18 mouse cellular contexts compared by ENCODE assay signal in the genomic region with DNA sequence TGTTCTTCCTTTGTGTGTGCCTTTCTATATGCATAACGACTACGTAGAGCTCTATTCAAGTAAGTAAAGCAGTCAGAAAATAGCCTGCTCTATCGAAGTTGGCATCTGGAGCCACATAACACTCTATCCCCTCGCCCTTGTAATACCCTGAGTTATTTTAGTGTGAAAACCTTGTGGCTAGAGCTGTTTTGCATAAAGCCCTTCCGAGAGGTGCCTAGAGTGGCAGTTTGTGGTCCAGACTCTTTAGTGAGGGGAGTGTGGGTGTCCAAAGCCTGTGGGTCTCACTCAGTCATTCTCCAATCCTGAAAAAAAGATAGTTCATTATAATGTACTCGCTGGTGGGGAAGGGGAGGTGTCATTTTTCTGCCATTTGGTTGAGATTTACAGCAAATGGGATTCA.
A peak's percentile ranks its signal among the peaks of the same experiment; 100 is the strongest.
DNase-seq lines count a peak whose midpoint lies in the region; ATAC-seq and TF ChIP-seq lines count a peak whose summit lies in the region.
"Had no signal": no experiment of that assay in that cellular context is flagged by ENCODE, and none has a peak within 500 bp of the region (broad histone marks: within the 10 kb centered on the region; RNA-seq: fewer than 3 reads in every experiment).

No protein-coding gene starts in this region.

- no peak for DNase-seq in embryonic facial prominence, embryonic 10.5 days (ENCODE audit: low spot score)
- no peak for DNase-seq in hindbrain, postnatal 0 days (ENCODE audit: low spot score)
- no peak for DNase-seq in neural tube, embryonic 11.5 days (ENCODE audit: low spot score)
- DNase-seq in neural tube, embryonic 10.5 days (ENCODE audit: extremely low spot score, low spot score) = no peak
- DNase-seq: cerebellum, adult 11 months; kidney, adult 11 months; layer of hippocampus, postnatal 36 days; liver; thymus, postnatal 14 days had no signal

- TF ChIP-seq CTCF in hindbrain, postnatal 0 days (IDR thresholded peaks at IDR 0.05; ENCODE audit: low read depth) = no peak
- no peak for TF ChIP-seq CTCF in intestine, postnatal 0 days (IDR thresholded peaks at IDR 0.05; ENCODE audit: low read depth)

- 0 out of 2 replicates have a peak overlapping the region, but pooled peaks have one; percentile 5 for H3K4me2 ChIP-seq in embryonic facial prominence, embryonic 13.5 days
- H3K4me2 ChIP-seq in hindbrain, embryonic 13.5 days = no peak overlapping the region
- H3K4me2 ChIP-seq in hindbrain, postnatal 0 days (ENCODE audit: low read depth, low read length) = no peak overlapping the region
- H3K4me2 ChIP-seq in neural tube, embryonic 11.5 days (ENCODE audit: low read depth) = no peak overlapping the region
- no peak overlapping the region for H3K4me2 ChIP-seq in intestine, postnatal 0 days (replicated peaks; ENCODE audit: low read depth)

- H3K27me3 ChIP-seq in embryonic facial prominence, embryonic 13.5 days = peaks cover 12% of the 10 kb centered on the region
- peaks cover 6% of the 10 kb centered on the region; the same call in 1 of the 2 replicates for H3K27me3 ChIP-seq in embryonic facial prominence, embryonic 10.5 days (replicated peaks; ENCODE audit: low read depth, poor library complexity, severe bottlenecking)
- peaks cover 5% of the 10 kb centered on the region; the same call in 1 of the 2 replicates for H3K27me3 ChIP-seq in hindbrain, embryonic 13.5 days
- no peaks in the 10 kb centered on the region for H3K27me3 ChIP-seq in hindbrain, postnatal 0 days (ENCODE audit: insufficient read depth, low read length)
- no peaks in the 10 kb centered on the region for H3K27me3 ChIP-seq in neural tube, embryonic 11.5 days (ENCODE audit: control insufficient read depth, insufficient read depth, low read length)
- no peaks in the 10 kb centered on the region for H3K27me3 ChIP-seq in intestine, postnatal 0 days (replicated peaks; ENCODE audit: control insufficient read depth, insufficient read depth, low read length)

- H3K36me3 ChIP-seq in embryonic facial prominence, embryonic 13.5 days = no peaks in the 10 kb centered on the region
- H3K36me3 ChIP-seq in embryonic facial prominence, embryonic 10.5 days (replicated peaks) = no peaks in the 10 kb centered on the region
- no peaks in the 10 kb centered on the region for H3K36me3 ChIP-seq in hindbrain, embryonic 13.5 days
- H3K36me3 ChIP-seq in hindbrain, postnatal 0 days (ENCODE audit: insufficient read depth, low read length) = no peaks in the 10 kb centered on the region
- no peaks in the 10 kb centered on the region for H3K36me3 ChIP-seq in neural tube, embryonic 11.5 days (ENCODE audit: control insufficient read depth, insufficient read depth, low read length)
- no peaks in the 10 kb centered on the region for H3K36me3 ChIP-seq in intestine, postnatal 0 days (ENCODE audit: control insufficient read depth, insufficient read depth)
- H3K36me3 ChIP-seq: G1E had no signal

- H3K4me1 ChIP-seq in embryonic facial prominence, embryonic 13.5 days = peaks cover 7% of the 10 kb centered on the region
- peaks cover 44% of the 10 kb centered on the region for H3K4me1 ChIP-seq in embryonic facial prominence, embryonic 10.5 days
- H3K4me1 ChIP-seq in hindbrain, embryonic 13.5 days (replicated peaks) = peaks cover 20% of the 10 kb centered on the region
- H3K4me1 ChIP-seq in hindbrain, postnatal 0 days (ENCODE audit: insufficient read depth, low read length) = no peaks in the 10 kb centered on the region
- peaks cover 16% of the 10 kb centered on the region for H3K4me1 ChIP-seq in neural tube, embryonic 11.5 days (ENCODE audit: control insufficient read depth, insufficient read depth, low read length)
- H3K4me1 ChIP-seq in intestine, postnatal 0 days (replicated peaks; ENCODE audit: control insufficient read depth, insufficient read depth, low read length) = no peaks in the 10 kb centered on the region

- H3K9me3 ChIP-seq in embryonic facial prominence, embryonic 13.5 days = no peaks in the 10 kb centered on the region
- no peaks in the 10 kb centered on the region for H3K9me3 ChIP-seq in embryonic facial prominence, embryonic 10.5 days
- no peaks in the 10 kb centered on the region for H3K9me3 ChIP-seq in hindbrain, embryonic 13.5 days
- H3K9me3 ChIP-seq in hindbrain, postnatal 0 days (ENCODE audit: low read length) = no peaks in the 10 kb centered on the region
- H3K9me3 ChIP-seq in neural tube, embryonic 11.5 days (ENCODE audit: control insufficient read depth, low read length) = no peaks in the 10 kb centered on the region
- H3K9me3 ChIP-seq in intestine, postnatal 0 days (ENCODE audit: control insufficient read depth) = no peaks in the 10 kb centered on the region
- H3K9me3 ChIP-seq: G1E had no signal

- 61% methylated on average over 6 of the region's 6 CpGs for WGBS in embryonic facial prominence, embryonic 13.5 days
- WGBS in embryonic facial prominence, embryonic 10.5 days = 70% methylated on average over 6 of the region's 6 CpGs
- WGBS in hindbrain, embryonic 13.5 days = 48% methylated on average over 6 of the region's 6 CpGs
- WGBS in hindbrain, postnatal 0 days = 43% methylated on average over 6 of the region's 6 CpGs
- WGBS in neural tube, embryonic 11.5 days = 58% methylated on average over 6 of the region's 6 CpGs
- WGBS in intestine, postnatal 0 days = 70% methylated on average over 6 of the region's 6 CpGs

- H3K27ac ChIP-seq in embryonic facial prominence, embryonic 13.5 days = no peak overlapping the region
- H3K27ac ChIP-seq in embryonic facial prominence, embryonic 10.5 days (replicated peaks) = no peak overlapping the region; the same call in 1 of the 2 replicates
- 0 out of 2 replicates have a peak overlapping the region, but pooled peaks have one; percentile 40 for H3K27ac ChIP-seq in hindbrain, embryonic 13.5 days
- H3K27ac ChIP-seq in hindbrain, postnatal 0 days = no peak overlapping the region
- H3K27ac ChIP-seq in neural tube, embryonic 11.5 days (ENCODE audit: low read depth, low read length) = no peak overlapping the region
- H3K27ac ChIP-seq in intestine, postnatal 0 days (ENCODE audit: low read depth, low read length) = no peak overlapping the region

- no peak overlapping the region for H3K4me3 ChIP-seq in embryonic facial prominence, embryonic 13.5 days
- H3K4me3 ChIP-seq in embryonic facial prominence, embryonic 10.5 days = no peak overlapping the region
- H3K4me3 ChIP-seq in hindbrain, embryonic 13.5 days = no peak overlapping the region
- H3K4me3 ChIP-seq in hindbrain, postnatal 0 days (ENCODE audit: low read length) = no peak overlapping the region
- no peak overlapping the region for H3K4me3 ChIP-seq in neural tube, embryonic 11.5 days (ENCODE audit: low read depth, low read length)
- H3K4me3 ChIP-seq in intestine, postnatal 0 days (ENCODE audit: low read depth, low read length) = no peak overlapping the region
- H3K4me3 ChIP-seq: myocyte had no signal

- H3K9ac ChIP-seq in embryonic facial prominence, embryonic 13.5 days = no peak overlapping the region
- H3K9ac ChIP-seq in hindbrain, embryonic 13.5 days = no peak overlapping the region; the same call in 1 of the 2 replicates
- H3K9ac ChIP-seq in hindbrain, postnatal 0 days (replicated peaks; ENCODE audit: low read length) = no peak overlapping the region
- H3K9ac ChIP-seq in neural tube, embryonic 11.5 days (ENCODE audit: low read length) = no peak overlapping the region
- no peak overlapping the region for H3K9ac ChIP-seq in intestine, postnatal 0 days (ENCODE audit: low read depth, low read length)

- no peak for ATAC-seq in embryonic facial prominence, embryonic 13.5 days (ENCODE audit: insufficient number of reproducible peaks, insufficient read depth, low FRiP score, low TSS enrichment, low read depth)
- no peak for ATAC-seq in hindbrain, embryonic 13.5 days (ENCODE audit: low FRiP score)
- ATAC-seq in hindbrain, postnatal 0 days = no peak
- ATAC-seq in neural tube, embryonic 11.5 days (ENCODE audit: insufficient read depth, low FRiP score, low TSS enrichment) = 0 out of 2 replicates have a peak, but pooled peaks have one; percentile 10
- ATAC-seq in erythroid progenitor cell, adult 5-6 weeks (replicated peaks; ENCODE audit: low FRiP score, poor library complexity, severe bottlenecking) = no peak
- no peak for ATAC-seq in intestine, postnatal 0 days
- ATAC-seq: activated CD4-positive, CD25-positive, alpha-beta regulatory T cell, adult 4 months; CD4-positive, CD25-positive, alpha-beta regulatory T cell, adult 4 months; lung, postnatal 0 days had no signal
